Mouse (Mus musculus) CD4-positive, CD25-positive, alpha-beta regulatory T cell, adult 4 months (primary cell): ENCODE results near the gene Med22. TPM values are rescaled to one million over a fixed set of nuclear protein-coding genes. Genes with fewer than 3 reads are reported as not detected.
A peak's percentile ranks its signal among the peaks of the same experiment; 100 is the strongest.

ENCODE experiments used
- ATAC-seq: one replicate; pipeline ENCODE4 v1.8.0; 2017
- polyA plus RNA-seq, 2 experiments: library from polyadenylated mRNA; unstranded; fragments of 100-300 nt; shearing (Covaris generic); gene quantifications; one replicate each; pipeline ENCODE4 v1.2.1; 2017

Med22 gene
- 10 to 100 TPM; 10.6 to 19.6 TPM for polyA plus RNA-seq

- ATAC-seq: peak; percentile 93
These were observed at the start of gene Med22, which contains the start of gene Rpl7a for GRCm38 (mm10) chr2:26910124-26910993. TSS of gene Med22 (minus strand) at chr2:26910677. TSS of gene Rpl7a (plus strand) at chr2:26910764.

GRCm38 (mm10) chr2:26957488-26957859 lies 47.0 kb upstream of the Med22 start:
- ATAC-seq: no peak

GRCm38 (mm10) chr2:26956811-26957487 lies 46.5 kb upstream of the Med22 start:
- ATAC-seq: no peak

GRCm38 (mm10) chr2:26954735-26955395 lies 44.4 kb upstream of the Med22 start:
- no peak for ATAC-seq

GRCm38 (mm10) chr2:26952866-26953265 lies 42.4 kb upstream of the Med22 start:
- ATAC-seq: no peak

GRCm38 (mm10) chr2:26952193-26952592 lies 41.7 kb upstream of the Med22 start:
- no peak for ATAC-seq

GRCm38 (mm10) chr2:26951346-26951905 lies 40.9 kb upstream of the Med22 start:
- no peak for ATAC-seq

- no peak for ATAC-seq
These were observed 39.9 kb upstream of the Med22 start for GRCm38 (mm10) chr2:26950411-26950810.

- no peak for ATAC-seq
These were observed 32.8 kb upstream of the Med22 start for GRCm38 (mm10) chr2:26943253-26943652.

GRCm38 (mm10) chr2:26941539-26941938 lies 31.1 kb upstream of the Med22 start:
- no peak for ATAC-seq

- peak; percentile 17 for ATAC-seq
These were observed 25.9 kb upstream of the Med22 start for GRCm38 (mm10) chr2:26936425-26936824.

GRCm38 (mm10) chr2:26935286-26935685 lies 24.8 kb upstream of the Med22 start:
- no peak for ATAC-seq

GRCm38 (mm10) chr2:26933304-26934055 lies 23.0 kb upstream of the Med22 start, which contains the start of the genes Surf4 and Stkld1:
TSS of gene Surf4 (minus strand) at chr2:26933928.
TSS of gene Stkld1 (plus strand) at chr2:26934047.
- peak; percentile 84 for ATAC-seq

- peak; percentile 4 for ATAC-seq
These were observed 22.2 kb upstream of the Med22 start for GRCm38 (mm10) chr2:26932473-26933303.

GRCm38 (mm10) chr2:26930390-26930789 lies 19.9 kb upstream of the Med22 start:
- peak; percentile 22 for ATAC-seq

GRCm38 (mm10) chr2:26927745-26928476 lies 17.4 kb upstream of the Med22 start:
- ATAC-seq: no peak

GRCm38 (mm10) chr2:26921784-26922183 lies 11.3 kb upstream of the Med22 start:
- ATAC-seq: no peak

- no peak for ATAC-seq
These were observed 9.8 kb upstream of the Med22 start for GRCm38 (mm10) chr2:26920190-26920855.

- ATAC-seq: no peak
These were observed 9.2 kb upstream of the Med22 start for GRCm38 (mm10) chr2:26919684-26920083.

GRCm38 (mm10) chr2:26916738-26917137 lies 6.3 kb upstream of the Med22 start:
- ATAC-seq: peak; percentile 4
